Mouse (Mus musculus): ENCODE data around the gene Tpcn1.

The Tpcn1 gene

DNA sequence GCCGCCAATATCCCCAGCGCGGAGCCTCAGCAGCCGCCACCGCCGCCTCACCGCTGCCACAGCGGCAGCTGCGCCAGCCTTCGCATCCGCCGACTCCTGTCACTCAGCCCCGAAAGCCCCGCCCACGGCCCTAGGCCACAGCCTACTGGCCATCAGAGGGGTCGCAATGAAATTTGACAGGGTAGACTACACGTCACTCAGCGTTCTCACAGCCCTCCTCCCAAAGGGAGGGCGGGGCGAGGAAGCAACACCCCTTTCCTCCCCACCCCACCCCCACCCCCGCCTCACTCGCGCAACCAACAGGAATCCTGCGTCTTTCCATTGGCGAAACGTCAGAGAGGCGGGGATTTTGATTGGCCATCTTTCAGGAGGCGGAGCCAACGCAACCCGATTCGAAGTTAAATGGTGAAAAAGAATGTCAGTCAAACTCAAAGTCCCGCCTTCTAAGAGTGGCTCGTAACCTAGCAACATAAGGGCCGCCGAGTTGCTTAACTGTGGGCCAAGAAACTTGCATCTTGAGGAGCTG lies at the start of gene Tpcn1, which contains the start of gene Iqcd:
Tpcn1 (minus strand) TSS at position 105 of the 526 bp plus-strand sequence.
Iqcd (plus strand) TSS at position 448 of the 526 bp plus-strand sequence.
- DNase-seq (ENCODE audit: low spot score in 2 of 2): peak; percentile 93 to 98

DNA sequence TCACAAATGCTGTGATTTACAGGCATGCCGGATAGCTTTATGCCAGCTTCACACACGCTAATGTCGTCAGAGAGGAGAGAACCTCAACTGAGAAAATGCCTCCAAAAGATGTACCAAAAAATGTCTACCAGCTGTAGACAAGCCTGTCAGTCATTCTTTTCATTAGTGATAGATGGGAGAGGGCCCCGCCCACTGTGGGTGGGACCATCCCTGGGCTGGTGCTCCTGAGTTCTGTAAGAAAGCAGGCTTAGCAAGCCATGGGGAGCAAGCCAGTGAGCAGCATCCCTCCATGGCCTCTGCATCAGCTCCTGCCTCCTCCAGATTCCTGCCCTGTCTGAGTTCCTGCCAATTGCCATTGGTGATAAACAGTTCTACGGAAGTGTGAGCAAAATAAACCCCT lies 47.2 kb upstream of the Tpcn1 start:
- DNase-seq (ENCODE audit: low spot score in 2 of 2): no peak

DNA sequence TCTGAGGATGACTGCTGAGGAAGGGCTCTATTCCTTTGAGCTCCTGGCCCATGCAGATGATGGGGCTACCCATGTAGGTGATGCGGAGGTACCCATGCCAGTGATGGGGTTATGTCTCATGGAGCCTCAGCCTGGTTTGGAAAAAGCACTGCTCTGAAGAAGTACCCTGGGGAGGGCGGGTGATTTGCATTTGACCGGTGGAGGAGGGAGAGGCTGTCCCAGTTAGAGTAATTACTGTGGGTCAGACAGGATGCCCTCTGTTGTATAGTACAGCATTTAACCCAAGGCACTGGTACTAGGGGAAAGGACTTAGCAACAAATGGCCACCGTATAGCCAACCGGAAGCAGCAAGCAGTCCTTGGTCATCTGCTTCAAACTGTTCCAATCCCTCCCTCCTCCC lies 46.4 kb upstream of the Tpcn1 start:
- no peak for DNase-seq (ENCODE audit: low spot score in 2 of 2)

DNA sequence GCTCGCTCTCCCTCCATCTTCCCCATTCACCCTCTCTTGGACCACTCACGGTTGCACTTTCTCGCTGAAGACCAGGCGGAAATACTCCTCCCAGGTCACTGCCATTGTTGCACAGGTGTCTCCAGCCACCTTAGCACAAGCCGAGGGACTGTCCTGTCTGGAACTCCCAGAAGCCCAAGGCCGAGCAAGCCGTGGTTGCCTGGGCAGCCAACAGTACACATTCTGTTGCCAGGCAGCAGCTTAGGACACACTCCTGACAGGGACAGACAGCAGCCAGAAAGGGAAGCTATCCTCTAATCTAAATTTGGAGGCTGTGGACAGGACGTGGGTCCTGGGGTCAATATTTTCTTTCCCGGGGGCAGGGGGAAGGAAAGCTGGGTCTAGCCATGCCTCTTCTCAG lies 45.7 kb upstream of the Tpcn1 start, which contains the start of gene Cfap73:
Cfap73 (minus strand) TSS at position 105 of the 400 bp plus-strand sequence.
- no peak for DNase-seq (ENCODE audit: low spot score in 2 of 2)

DNA sequence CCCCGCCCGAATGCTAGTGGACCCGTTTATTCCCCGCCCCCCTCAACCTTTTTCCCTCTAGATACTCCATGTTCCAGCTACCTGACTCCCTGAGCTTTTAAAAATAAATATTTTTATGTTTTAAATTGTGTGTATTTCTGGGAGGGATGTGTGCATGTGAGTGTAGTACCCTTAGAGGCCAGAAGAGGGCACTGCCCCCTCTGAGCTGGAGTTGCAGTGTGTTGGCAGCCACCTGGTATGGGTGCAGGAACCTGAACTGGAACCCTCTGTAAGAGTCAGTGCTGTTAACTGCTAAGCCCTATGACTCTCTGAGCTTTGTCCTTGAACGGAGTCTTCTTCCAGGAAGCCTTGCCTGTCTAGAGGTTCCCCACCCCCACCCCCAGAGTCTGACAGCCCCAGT lies 43.4 kb upstream of the Tpcn1 start:
- DNase-seq (ENCODE audit: low spot score in 2 of 2): no peak

DNA sequence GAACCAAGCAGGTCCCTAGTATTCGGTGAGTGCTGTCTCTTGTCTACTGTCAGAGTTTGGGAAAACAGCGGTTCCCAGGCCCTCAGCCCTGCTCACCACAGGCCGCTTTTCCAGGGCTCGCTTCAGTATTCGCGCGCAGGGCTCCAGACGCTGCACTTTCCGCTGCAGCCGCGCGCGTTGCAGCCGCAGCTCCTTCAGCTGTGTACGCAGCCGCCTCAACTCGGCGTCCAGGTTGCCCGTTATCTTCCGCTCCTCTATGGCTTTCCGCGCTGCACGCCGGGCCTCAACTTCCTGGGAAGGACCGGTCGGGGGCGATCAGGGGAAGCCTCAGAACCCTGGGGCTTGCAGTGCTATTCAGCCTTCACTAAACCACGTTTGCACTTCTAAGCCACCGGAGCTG lies 42.7 kb upstream of the Tpcn1 start:
- no peak for DNase-seq (ENCODE audit: low spot score in 2 of 2)

DNA sequence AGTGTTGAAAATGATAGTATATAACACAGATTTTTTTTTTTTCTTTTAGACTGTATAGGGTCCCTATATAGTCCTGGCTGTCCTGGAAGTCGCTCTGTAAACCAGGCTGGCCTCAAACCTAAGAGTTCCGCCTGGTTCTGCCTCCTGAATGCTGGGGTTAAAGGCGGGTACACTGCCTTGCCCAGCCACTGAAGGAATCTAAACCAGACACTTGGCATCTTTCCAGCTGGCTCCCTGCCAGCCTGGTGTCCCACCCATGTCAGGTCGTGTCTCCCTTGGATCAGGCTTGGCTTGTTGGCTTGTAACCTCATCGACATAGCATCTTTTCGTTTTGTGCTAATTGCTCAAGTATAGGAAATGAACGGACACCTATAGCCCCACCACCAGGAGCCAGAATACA lies 40.2 kb upstream of the Tpcn1 start:
- no peak for DNase-seq (ENCODE audit: low spot score in 2 of 2)

DNA sequence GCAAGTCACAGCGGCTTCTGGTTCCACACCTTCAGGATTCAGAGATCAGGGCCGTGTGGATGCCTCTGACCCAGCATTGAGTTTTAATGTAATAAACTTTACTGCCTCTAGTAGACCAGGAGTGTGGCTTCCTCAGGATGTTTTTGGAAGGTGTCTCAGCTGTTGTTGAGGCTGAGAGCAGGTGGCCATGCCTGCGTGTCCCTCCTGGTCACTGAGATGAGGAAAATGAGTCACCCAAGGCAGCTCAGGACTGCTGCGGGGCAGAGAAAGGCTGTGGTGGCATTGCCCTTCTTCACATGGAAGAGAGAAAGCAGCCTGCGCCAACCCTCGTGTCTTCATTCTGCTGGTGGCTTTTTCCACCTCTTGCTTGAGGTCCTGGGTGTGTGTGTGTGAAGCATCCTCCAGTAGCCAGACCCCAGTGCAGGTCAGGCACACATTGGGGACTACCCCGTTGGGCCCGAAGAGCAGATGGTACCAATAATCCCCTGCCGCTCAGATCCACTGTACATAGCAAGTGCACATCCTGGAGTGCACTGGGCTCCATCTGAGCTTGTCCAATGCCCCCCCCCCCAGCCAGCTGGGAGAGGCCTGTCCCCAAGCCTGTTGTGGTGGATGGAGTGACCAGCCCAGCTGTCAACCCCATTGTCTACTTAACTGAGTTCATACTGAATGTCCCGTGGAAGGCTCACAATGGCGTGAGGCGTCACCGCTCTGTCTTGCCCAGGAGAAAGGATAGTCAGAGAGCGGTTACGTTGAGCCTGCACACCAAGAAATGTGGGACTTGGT lies 39.2 kb upstream of the Tpcn1 start:
- DNase-seq (ENCODE audit: low spot score in 2 of 2): no peak

DNA sequence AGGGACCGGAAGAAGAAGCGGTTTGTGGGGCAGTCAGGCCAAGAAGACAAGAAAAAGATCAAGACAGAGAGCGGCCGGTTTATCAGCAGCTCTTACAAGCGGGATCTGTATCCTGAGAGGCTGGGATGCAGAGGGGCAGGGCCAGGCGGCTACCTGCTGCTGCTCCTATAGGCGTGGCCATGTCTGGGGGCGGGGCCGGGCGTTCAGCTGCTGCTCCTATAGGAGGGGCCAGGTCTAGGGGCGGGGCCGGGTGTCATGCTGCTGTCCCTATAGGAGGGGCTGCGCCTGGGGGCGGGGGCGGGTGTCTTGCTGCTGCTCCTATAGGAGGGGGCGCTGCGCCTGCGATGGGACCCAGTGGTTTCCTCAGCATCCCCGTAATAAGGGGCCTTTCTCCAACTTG lies 37.9 kb upstream of the Tpcn1 start:
- no peak for DNase-seq (ENCODE audit: low spot score in 2 of 2)

DNA sequence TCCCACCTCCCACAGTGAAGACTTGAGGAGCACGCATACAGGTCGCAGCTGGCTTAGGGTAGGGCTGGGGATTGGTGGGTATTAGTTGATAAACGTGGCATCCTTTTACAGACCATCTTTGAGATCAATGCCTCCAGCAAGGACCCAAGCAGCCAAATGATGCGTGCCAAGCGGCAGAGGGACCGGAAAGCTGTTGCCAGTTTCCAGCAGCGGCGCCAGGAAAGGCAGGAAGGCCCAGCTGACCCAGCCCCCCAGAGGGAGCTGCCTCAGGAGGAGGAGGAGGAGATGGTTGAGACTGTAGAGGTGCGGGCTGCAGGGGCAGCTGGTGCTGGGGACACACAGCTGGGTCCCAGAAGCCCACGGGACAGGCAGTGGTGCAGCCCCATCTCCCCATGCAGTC lies 36.0 kb upstream of the Tpcn1 start:
- DNase-seq (ENCODE audit: low spot score in 2 of 2): no peak

DNA sequence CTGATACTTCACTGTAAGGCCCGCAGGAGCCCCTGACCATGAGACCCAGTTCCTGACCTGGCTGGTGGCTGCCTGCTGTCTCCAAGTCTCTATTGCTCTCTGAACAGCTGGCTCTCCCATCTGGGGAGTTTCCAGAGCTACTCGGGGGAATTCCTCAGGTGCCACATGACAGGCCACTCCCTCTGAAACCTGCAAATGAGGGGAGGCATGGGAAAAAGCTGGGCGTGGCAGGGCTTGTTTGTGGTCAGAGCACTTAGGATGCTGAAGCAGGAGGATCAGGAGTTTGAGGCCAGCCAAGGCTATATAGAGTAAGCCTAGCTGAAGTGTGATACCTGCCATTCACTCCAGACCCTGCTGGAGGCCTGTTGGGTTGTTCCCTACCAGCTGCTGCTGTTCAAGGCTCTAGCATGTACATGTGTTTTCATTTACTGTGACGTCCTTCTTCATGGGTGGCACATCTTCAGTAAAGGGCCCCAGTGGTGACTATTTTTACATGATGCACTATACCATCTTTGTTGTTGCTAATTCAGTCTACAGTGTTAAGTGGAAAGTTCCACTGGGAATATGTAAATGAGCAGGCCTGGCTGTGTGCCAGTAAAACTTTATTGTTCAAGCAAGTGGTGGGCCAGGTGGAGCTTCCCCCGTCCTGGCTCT lies 33.9 kb upstream of the Tpcn1 start:
- DNase-seq (ENCODE audit: low spot score in 2 of 2): no peak

DNA sequence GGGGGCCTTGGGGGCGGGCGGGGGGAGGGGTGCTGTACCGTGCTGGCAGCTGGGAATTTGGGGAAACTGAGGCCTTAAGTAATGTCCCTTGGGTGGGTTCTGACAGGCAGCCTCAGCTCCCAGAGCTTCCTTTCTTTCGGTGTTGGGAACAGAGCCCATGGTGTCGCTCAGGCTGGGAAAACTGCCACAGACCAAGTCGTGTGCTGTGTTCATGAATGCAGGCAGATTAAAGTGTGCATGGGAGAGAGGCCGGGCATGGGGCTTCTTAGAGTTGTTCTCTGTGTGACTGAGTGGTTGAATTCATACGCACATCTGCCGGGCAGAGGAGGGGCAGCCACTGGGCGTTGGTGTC lies 33.3 kb upstream of the Tpcn1 start:
- DNase-seq (ENCODE audit: low spot score in 2 of 2): no peak

DNA sequence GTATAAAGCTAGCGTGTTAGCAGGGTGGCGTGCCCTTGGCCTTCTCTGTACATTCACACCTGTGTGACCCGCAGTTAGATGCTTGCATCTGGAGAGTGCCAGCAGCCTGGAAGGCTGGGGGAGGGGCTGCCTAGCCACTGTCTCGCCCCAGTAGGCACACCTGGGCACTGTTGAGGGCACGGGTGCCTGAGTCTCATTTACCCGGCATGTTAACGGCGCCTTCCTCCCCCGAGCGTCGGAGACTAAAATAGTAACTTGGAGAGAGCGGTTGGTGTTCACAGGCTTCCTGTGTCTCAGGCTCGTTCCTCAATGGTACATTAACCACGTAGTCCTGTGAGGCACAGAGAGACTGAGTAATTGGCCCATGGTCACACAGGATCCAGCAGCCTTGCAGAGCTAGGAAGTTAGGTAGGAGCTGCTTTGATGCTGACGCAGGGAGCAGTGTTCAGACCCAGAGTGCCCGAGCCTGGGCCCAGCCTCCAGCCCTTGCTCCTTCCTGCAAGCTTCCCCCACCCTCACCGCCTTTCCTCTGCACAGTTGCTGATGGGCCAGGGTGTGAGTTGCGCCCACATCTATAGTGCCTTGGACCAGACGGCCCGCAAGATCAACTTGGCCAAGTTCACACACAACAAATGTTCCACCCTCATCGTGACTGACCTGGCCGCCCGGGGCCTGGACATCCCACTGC lies 32.7 kb upstream of the Tpcn1 start:
- peak in 1 of 2 experiments; percentile 18 for DNase-seq (ENCODE audit: low spot score in 2 of 2)

DNA sequence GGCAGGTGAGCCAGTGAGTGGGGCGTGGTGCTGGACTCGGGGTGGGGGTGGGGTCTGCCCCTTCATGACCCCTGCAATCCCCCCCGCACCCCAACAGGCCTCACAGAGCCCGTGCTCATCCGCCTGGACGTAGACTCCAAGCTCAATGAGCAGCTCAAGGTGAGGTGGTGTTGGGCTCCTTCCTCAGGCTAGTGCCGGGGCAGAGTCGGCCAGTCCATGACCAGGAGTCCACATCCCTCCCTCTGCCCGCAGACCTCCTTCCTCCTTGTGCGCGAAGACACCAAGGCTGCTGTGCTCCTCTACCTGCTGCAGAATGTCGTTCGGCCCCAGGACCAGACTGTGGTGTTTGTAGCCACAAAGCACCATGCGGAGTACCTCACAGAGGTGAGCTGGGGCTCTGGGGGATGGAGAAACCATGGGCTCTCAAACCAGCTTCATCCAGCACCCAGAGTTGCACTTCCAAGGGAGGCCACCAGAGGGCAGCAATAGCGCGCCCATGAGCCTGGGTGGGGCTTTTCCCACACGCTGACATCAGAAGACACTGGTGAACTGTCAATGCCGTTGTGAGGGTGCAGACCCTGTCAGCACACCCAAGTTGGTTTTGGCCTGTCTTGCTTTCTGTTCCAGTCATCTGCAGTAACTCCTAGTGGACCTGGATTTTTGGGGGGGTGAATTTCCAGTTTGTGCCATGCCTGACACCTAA lies 32.1 kb upstream of the Tpcn1 start:
- peak; percentile 85 to 87 for DNase-seq (ENCODE audit: low spot score in 2 of 2)

DNA sequence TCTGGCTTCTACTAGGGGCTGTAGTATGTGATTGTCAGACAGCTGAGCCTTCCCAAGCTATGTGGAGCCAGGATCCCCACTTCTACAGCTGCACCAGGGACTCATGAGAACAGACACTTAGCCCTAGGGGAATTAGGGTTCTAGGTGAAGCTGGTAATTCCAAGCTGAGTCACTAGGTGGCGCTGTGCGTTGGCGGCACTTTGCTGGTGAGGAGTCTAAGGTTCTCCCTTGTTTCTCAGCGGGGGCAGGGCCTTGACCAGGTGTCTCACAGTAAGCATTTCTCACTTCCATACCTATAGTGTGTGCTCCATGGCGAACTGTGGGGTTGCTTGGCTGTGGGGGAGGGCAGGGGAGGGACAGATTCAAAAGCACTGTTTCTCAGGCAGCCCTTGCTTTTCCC lies 30.7 kb upstream of the Tpcn1 start:
- peak; percentile 62 to 65 for DNase-seq (ENCODE audit: low spot score in 2 of 2)

DNA sequence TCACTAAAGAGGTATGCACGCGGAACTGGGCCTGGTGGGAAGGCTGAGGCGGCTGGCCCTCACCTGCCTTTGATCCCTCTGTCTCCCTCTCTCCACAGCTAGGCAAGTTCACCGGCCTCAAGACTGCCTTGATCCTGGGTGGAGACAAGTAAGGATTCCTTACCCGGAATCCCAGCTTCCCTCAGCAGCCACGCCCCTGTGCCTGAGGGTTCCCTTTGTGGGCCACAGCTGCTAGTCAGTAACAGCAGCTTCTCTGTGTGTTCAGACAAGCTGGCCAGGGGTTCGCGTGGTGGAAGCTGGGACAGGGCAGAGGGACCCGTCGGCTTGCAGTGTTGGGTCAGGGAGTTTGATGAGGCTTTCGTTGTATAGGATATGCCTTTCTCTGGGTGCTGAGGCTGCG lies 30.3 kb upstream of the Tpcn1 start:
- DNase-seq (ENCODE audit: low spot score in 2 of 2): no peak

DNA sequence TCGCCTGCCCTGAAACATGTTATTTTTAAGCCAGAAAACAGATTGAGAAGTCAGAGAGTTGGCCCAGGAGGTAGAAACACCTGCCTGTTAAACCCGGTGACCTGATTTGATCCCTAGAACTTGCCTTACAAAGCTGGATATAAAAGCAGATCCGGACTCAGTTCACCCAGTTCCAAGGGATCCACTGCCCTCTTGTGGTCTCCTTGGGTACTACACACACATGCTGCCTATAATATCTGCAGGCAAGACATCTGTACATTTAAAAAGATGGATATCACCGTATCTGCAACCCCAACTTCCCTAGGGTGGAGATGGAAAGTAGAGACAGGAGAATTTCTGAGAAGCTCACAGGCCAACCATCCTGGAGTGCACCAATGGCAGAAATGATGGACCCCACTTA lies 27.4 kb upstream of the Tpcn1 start:
- no peak for DNase-seq (ENCODE audit: low spot score in 2 of 2)

DNA sequence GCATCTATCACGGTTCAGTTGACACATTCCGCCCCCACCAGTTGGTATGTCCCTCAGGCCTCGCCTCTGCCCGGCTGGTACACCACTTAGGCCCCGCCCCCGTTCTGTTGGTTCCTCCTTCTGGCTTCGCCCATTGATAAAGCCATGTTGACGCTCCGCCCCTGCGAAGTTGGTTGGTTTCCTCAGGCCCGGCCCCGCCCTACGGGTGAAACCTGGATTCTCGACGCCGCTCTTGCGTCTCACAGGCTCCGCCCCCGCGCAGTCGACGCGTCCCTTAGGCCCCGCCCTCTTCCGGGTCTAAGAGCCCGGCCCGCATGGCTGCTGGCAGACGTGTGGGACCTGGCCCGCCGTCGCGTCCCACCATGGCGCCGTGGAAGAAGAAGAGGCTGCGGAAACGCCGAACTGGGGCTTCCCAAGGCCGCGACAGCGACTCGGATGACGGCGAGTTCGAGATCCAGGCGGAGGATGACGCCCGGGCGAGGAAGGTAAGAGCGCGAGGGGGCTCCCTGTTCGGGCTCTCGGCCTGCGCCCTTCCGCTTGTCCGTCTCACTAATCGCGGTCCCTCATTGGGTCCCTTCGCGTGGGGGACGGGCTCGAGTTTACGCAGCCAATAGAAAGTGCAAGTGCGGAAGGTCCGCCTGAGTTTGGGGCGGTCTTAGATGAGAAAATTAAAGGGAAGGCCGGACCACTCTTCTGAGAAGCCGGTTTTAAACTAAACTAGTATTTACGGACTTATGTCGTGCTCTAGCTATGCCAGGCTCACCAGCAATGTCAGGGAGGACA lies 24.5 kb upstream of the Tpcn1 start:
- peak; percentile 99 for DNase-seq (ENCODE audit: low spot score in 2 of 2)

DNA sequence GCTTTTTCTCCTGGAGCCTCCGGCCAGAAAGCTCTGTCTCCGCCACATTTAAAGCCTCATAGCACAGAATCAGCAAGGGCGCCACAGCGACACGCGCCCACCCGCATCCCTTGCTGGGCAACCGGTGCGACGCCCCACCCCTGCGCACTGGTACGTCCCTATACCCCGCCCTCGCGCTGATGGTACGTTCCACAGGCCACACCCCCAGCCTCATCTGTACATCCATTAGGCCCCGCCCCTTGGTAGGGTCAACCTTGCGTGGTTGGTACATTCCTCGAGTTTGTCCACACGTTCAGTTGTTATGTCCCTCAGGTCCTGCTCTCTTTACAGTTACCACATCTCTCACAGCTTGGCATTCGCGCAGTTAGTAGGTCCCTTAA lies 24.0 kb upstream of the Tpcn1 start, which contains the start of the genes Rita1 and Ddx54:
Rita1 (minus strand) TSS at position 148 of the 380 bp plus-strand sequence.
Ddx54 (plus strand) TSS at position 298 of the 380 bp plus-strand sequence.
- peak; percentile 99 for DNase-seq (ENCODE audit: low spot score in 2 of 2)

DNA sequence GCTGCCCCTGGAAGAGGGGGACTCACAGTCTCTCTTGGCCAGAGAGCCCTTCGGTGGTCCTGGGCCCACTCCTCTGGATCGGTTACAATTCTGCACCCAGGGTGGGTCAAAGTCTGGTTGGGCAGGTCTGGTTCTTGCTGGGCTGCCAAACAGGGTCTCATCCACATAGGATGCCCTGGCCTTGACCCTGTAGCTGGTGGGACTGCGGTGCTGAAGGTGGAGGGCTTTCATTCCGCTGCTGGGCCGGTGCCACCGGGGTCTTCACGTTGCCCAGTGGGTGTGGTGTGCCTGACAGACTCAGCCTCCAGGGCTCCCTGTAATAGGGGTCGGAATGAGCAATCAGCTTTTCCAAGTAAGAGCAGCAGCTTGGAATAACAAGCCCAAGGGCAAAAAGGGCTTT lies 22.9 kb upstream of the Tpcn1 start:
- no peak for DNase-seq (ENCODE audit: low spot score in 2 of 2)

DNA sequence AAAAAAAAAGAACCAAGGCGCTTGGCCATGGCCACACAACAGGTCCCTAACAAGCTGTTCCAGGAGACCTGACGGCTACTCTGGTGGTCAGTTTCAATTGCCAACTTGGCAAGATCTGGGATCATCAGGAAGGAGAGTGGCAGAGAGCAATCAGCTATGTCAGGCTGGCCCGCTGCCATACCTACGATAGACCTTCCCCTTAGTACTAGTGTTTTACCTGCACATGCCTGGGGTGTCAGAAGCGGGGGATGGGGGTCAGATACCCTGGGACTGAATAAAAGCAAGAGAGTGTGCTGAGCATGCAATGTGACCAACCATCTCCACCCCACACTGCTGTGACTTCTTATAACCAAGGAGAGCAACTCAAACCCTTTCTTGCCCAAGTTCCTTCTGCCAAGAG lies 22.4 kb upstream of the Tpcn1 start:
- DNase-seq (ENCODE audit: low spot score in 2 of 2): no peak

Measured in frontal cortex, postnatal 25 days (tissue).